Mouse (Mus musculus): ENCODE data around the gene Lrp6. TPM values are rescaled to one million over a fixed set of nuclear protein-coding genes. Genes with fewer than 3 reads are reported as not detected.

The Lrp6 gene
- total and polyA plus RNA-seq, 3 experiments, result 16.5 to 50.0 (median 48.7) TPM

DNA sequence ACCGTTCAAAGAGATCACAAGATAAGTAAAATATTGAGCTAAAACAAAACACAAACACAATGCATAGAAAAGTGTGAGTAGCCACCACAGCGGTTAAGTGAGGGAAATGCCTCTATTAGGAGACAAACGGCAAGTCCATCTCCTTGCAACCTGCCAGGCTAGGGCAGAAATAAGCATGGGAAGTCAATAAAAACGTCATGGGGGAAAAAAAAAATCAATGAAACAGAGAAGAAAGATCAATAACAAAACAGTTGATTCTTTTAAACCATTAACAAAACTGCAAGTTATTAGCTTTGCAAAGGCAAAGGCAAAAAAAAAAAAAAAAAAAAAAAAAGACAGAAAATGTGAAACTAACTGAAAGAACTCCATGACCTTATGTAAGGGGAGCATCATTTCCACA is 49.6 kb downstream of the Lrp6 start:
- no peak for TF ChIP-seq POLR2A (IDR thresholded peaks at IDR 0.05; ENCODE audit: insufficient read depth, low read depth, low read length)
- TF ChIP-seq CTCF (IDR thresholded peaks at IDR 0.05), result no peak
- no peak for TF ChIP-seq EP300 (IDR thresholded peaks at IDR 0.05; ENCODE audit: insufficient read depth, low read depth, low read length)
- peaks cover 6% of the 10 kb centered on the region for H3K4me1 ChIP-seq (ENCODE audit: control insufficient read depth, insufficient read depth, low read length)
- H3K27me3 ChIP-seq (ENCODE audit: control insufficient read depth, insufficient read depth, low read length), result no peaks in the 10 kb centered on the region
- H3K27ac ChIP-seq, result no peak overlapping the region
- H3K9ac ChIP-seq (ENCODE audit: low read depth, low read length), result no peak overlapping the region
- 62% methylated on average over 4 of the region's 4 CpGs for WGBS
- intact Hi-C loops (cut with DNase I), result no loop called here
- DNase-seq, result no peak
- peaks cover 2% of the 10 kb centered on the region; the same call in 1 of the 2 replicates for H3K79me2 ChIP-seq (replicated peaks; ENCODE audit: control insufficient read depth, insufficient read depth, low read length)
- H3K36me3 ChIP-seq (ENCODE audit: control insufficient read depth, insufficient read depth, low read length), result peaks cover 21% of the 10 kb centered on the region
- no peak overlapping the region for H3K4me3 ChIP-seq

DNA sequence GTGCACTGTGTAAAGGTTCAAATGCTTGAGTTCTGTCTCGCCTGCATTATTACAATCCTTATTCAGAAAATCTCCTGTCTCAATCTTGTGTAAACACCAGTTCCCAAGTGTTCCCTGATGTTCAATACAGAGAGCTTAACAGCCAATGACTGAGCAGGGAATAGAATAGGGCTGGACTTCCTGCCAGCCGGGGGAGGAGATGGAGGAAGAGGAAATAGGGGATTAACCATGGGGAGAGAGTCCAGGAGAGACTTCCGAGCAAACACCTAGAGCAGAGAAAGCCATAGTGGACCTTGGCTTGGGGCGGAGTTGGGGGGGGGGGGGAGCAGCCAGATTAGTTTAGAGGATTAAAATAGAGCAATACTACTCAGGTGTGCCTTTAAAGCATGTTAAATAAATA is 51.3 kb downstream of the Lrp6 start:
- DNase-seq, result no peak
- WGBS, result 63% methylated on average over 4 of the region's 4 CpGs

DNA sequence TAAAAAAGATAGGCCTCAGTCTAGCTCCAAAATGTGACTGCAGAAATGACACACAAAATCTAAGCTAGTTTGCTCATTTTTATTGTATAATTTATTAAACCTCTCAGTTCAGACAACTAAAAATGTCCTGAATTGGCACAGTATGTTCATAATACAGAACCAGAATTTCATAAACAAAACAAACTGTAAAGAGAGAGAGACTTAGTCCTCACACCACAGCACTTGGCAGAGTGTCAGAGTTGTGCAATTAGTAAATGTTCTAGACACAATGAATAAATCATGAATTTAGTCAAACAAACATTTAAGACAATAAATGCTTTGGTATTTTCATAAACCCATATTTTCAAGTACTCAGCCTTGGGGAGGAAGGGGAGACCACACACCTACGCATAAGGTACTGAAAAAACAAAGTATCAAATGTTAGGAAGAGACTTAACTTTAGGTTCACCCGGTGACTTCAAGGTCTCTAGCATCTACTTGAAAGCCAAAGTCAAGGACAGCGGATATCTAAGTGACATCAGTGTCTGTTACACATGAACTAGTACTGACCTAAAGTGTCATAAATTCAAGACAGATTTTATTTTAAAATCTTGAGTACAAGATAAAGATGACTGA is 52.8 kb downstream of the Lrp6 start:
- Histone ChIP-seq H3K9ac (ENCODE audit: low read depth, low read length) (no peak overlapping the region), H3K27me3 (ENCODE audit: control insufficient read depth, insufficient read depth, low read length) (no peaks in the 10 kb centered on the region), H3K27ac (no peak overlapping the region), H3K4me1 (ENCODE audit: control insufficient read depth, insufficient read depth, low read length) (peaks cover 8% of the 10 kb centered on the region), H3K36me3 (ENCODE audit: control insufficient read depth, insufficient read depth, low read length) (peaks cover 26% of the 10 kb centered on the region), H3K79me2 (replicated peaks; ENCODE audit: control insufficient read depth, insufficient read depth, low read length) (peaks cover 2% of the 10 kb centered on the region; the same call in 1 of the 2 replicates), H3K4me3 (no peak overlapping the region)
- no peak for DNase-seq
- 92% methylated on average over 3 of the region's 3 CpGs for WGBS
- intact Hi-C loops (cut with DNase I), result no loop called here
- TF ChIP-seq EP300 (IDR thresholded peaks at IDR 0.05; ENCODE audit: insufficient read depth, low read depth, low read length) (no peak), CTCF (IDR thresholded peaks at IDR 0.05) (no peak), POLR2A (IDR thresholded peaks at IDR 0.05; ENCODE audit: insufficient read depth, low read depth, low read length) (no peak)

More for the DNA sequence above, 51.3 kb downstream of the Lrp6 start:
- intact Hi-C loops (cut with DNase I), result no loop called here
- Histone ChIP-seq H3K27ac (no peak overlapping the region), H3K36me3 (ENCODE audit: control insufficient read depth, insufficient read depth, low read length) (peaks cover 26% of the 10 kb centered on the region), H3K4me3 (no peak overlapping the region), H3K79me2 (replicated peaks; ENCODE audit: control insufficient read depth, insufficient read depth, low read length) (peaks cover 2% of the 10 kb centered on the region; the same call in 1 of the 2 replicates), H3K27me3 (ENCODE audit: control insufficient read depth, insufficient read depth, low read length) (no peaks in the 10 kb centered on the region), H3K4me1 (ENCODE audit: control insufficient read depth, insufficient read depth, low read length) (peaks cover 8% of the 10 kb centered on the region), H3K9ac (ENCODE audit: low read depth, low read length) (no peak overlapping the region)
- TF ChIP-seq EP300 (IDR thresholded peaks at IDR 0.05; ENCODE audit: insufficient read depth, low read depth, low read length) (no peak), CTCF (IDR thresholded peaks at IDR 0.05) (no peak), POLR2A (IDR thresholded peaks at IDR 0.05; ENCODE audit: insufficient read depth, low read depth, low read length) (no peak)

DNA sequence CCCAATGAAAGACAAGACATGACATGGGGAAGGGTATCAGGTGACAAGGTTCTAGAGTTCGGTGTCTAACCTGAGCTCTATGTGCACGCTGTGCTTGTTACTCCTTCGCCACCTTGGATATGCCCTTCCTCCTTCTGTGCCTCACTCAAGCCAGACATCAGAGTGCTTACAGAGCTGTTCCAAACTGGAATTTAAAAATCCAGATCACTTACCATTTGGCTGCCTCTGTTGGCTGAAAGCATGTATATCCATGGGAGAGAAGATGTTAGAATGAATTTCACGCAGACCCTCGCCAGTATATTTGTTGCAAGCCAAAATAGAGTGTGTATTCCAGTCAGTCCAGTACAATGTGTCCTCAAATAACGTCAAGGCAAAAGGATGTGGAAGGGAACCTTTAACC is 53.8 kb downstream of the Lrp6 start:
- Histone ChIP-seq H3K27me3 (ENCODE audit: control insufficient read depth, insufficient read depth, low read length) (no peaks in the 10 kb centered on the region), H3K4me1 (ENCODE audit: control insufficient read depth, insufficient read depth, low read length) (peaks cover 8% of the 10 kb centered on the region), H3K36me3 (ENCODE audit: control insufficient read depth, insufficient read depth, low read length) (peaks cover 23% of the 10 kb centered on the region), H3K79me2 (replicated peaks; ENCODE audit: control insufficient read depth, insufficient read depth, low read length) (peaks cover 2% of the 10 kb centered on the region; the same call in 1 of the 2 replicates), H3K27ac (no peak overlapping the region), H3K4me3 (no peak overlapping the region), H3K9ac (ENCODE audit: low read depth, low read length) (no peak overlapping the region)
- intact Hi-C loops (cut with DNase I), result no loop called here
- no peak for DNase-seq
- TF ChIP-seq POLR2A (IDR thresholded peaks at IDR 0.05; ENCODE audit: insufficient read depth, low read depth, low read length) (no peak), EP300 (IDR thresholded peaks at IDR 0.05; ENCODE audit: insufficient read depth, low read depth, low read length) (no peak)
- 62% methylated on average over 6 of the region's 6 CpGs for WGBS

DNA sequence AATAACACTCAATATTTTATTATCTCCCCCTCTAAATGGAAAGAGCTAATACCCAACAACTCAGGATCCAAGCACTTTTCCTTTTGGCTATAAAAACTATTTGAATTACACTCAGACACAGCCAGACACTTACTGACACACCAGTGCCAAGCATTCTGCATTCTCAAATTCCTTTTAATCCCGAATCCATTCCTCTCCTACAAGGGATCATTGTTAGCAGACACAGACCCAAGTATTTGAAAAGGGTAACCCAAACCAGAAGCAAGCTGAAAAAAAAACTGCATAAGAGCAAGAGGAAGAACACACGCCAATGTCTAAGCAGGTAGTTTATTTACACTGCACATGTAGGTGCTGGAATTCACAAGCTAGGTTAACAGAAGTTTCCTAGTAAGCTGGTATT is 54.3 kb downstream of the Lrp6 start:
- H3K27ac ChIP-seq, result no peak overlapping the region
- 61% methylated on average over 2 of the region's 2 CpGs for whole genome bisulfite sequencing
- no peak for DNase-seq
- peaks cover 7% of the 10 kb centered on the region for H3K4me1 ChIP-seq (ENCODE audit: control insufficient read depth, insufficient read depth, low read length)
- no peak overlapping the region for H3K4me3 ChIP-seq
- peaks cover 2% of the 10 kb centered on the region; the same call in 1 of the 2 replicates for H3K79me2 ChIP-seq (replicated peaks; ENCODE audit: control insufficient read depth, insufficient read depth, low read length)
- no peaks in the 10 kb centered on the region for H3K27me3 ChIP-seq (ENCODE audit: control insufficient read depth, insufficient read depth, low read length)
- TF ChIP-seq POLR2A (IDR thresholded peaks at IDR 0.05; ENCODE audit: insufficient read depth, low read depth, low read length) (no peak), EP300 (IDR thresholded peaks at IDR 0.05; ENCODE audit: insufficient read depth, low read depth, low read length) (no peak), CTCF (IDR thresholded peaks at IDR 0.05) (no peak)
- H3K9ac ChIP-seq (ENCODE audit: low read depth, low read length), result no peak overlapping the region
- intact Hi-C loops (cut with DNase I), result no loop called here
- H3K36me3 ChIP-seq (ENCODE audit: control insufficient read depth, insufficient read depth, low read length), result peaks cover 22% of the 10 kb centered on the region

- peaks cover 2% of the 10 kb centered on the region; the same call in 1 of the 2 replicates for H3K79me2 ChIP-seq (replicated peaks; ENCODE audit: control insufficient read depth, insufficient read depth, low read length)
- intact Hi-C loops (cut with DNase I), result no loop called here
- H3K9ac ChIP-seq (ENCODE audit: low read depth, low read length), result no peak overlapping the region
- no peak overlapping the region for H3K4me3 ChIP-seq
- H3K4me1 ChIP-seq (ENCODE audit: control insufficient read depth, insufficient read depth, low read length), result peaks cover 6% of the 10 kb centered on the region
- H3K27me3 ChIP-seq (ENCODE audit: control insufficient read depth, insufficient read depth, low read length), result no peaks in the 10 kb centered on the region
- TF ChIP-seq EP300 (IDR thresholded peaks at IDR 0.05; ENCODE audit: insufficient read depth, low read depth, low read length), result no peak
- no peak for TF ChIP-seq POLR2A (IDR thresholded peaks at IDR 0.05; ENCODE audit: insufficient read depth, low read depth, low read length)
- TF ChIP-seq CTCF (IDR thresholded peaks at IDR 0.05), result no peak
- DNase-seq, result no peak
- no peak overlapping the region for H3K27ac ChIP-seq
- peaks cover 24% of the 10 kb centered on the region for H3K36me3 ChIP-seq (ENCODE audit: control insufficient read depth, insufficient read depth, low read length)
Observed at GRCm38 (mm10) chr6:134511118-134511517, 55.6 kb downstream of the Lrp6 start.
